Mouse (Mus musculus): ENCODE results near the gene Mrps27. TPM values are rescaled to one million over a fixed set of nuclear protein-coding genes. Genes with fewer than 3 reads are reported as not detected.
"Not testable (repeated sequence)": the region's sequence is repeated elsewhere in the genome, so short reads cannot be mapped to it uniquely, and the experiment has no call there.

Mrps27 gene
- total and polyA plus RNA-seq, 2 experiments from 2014 or later: 19.6 to 37.4 TPM

DNA sequence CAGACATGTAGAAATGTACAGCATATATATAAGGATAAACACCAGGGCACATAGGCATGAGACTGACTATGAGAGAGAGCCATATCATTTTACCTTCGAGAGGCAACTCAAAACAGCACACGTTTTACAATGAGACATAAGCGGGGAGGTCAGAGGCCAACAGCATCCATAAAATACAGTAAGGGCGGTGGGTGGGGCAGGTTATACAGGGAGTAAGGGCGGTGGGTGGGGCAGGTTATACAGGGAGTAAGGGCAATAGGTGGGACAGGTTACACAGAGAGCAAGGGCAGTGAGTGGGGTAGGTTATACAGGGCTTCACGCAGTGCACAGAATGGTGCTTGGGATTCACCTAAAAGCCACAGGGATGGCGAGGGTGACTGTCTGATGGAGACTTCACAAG lies 24.1 kb upstream of the Mrps27 start:
- TF ChIP-seq CTCF (IDR thresholded peaks at IDR 0.05): no peak
- Histone ChIP-seq H3K4me2 (ENCODE audit: low read depth, low read length, poor library complexity, severe bottlenecking) (no peak overlapping the region), H3K4me3 (ENCODE audit: low read depth, low read length) (no peak overlapping the region), H3K27ac (ENCODE audit: low read depth, low read length) (no peak overlapping the region), H3K4me1 (ENCODE audit: insufficient read depth, low read length) (no peaks in the 10 kb centered on the region), H3K36me3 (ENCODE audit: insufficient read depth, low read length) (peaks cover 42% of the 10 kb centered on the region), H3K9ac (replicated peaks; ENCODE audit: low read length, poor library complexity, severe bottlenecking) (no peak overlapping the region), H3K9me3 (ENCODE audit: low read length) (no peaks in the 10 kb centered on the region), H3K27me3 (ENCODE audit: insufficient read depth, low read length) (no peaks in the 10 kb centered on the region)
- ATAC-seq (ENCODE audit: low FRiP score): no peak
- DNase-seq (ENCODE audit: low spot score): no peak
- 94% methylated on average over 7 of the region's 7 CpGs for WGBS

DNA sequence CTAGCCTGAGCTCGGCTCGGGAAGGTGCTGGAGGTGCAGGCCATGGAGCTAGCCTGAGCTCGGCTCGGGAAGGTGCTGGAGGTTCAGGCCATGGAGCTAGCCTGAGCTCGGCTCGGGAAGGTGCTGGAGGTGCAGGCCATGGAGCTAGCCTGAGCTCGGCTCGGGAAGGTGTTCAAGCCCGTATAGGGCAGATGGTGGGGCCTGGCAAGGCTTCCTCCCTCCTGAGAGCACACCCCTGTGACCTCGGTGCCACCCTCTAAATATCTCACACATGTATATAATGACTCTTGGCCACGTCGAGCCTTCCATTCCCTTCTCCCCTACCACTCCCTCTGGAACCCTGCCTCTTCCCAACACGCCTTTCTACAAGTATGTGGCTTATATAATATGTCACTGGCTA lies 21.7 kb upstream of the Mrps27 start:
- DNase-seq (ENCODE audit: low spot score); H3K9me3 ChIP-seq (ENCODE audit: low read length); H3K4me2 ChIP-seq (ENCODE audit: low read depth, low read length, poor library complexity, severe bottlenecking); H3K27me3 ChIP-seq (ENCODE audit: insufficient read depth, low read length); ATAC-seq (ENCODE audit: low FRiP score); H3K4me1 ChIP-seq (ENCODE audit: insufficient read depth, low read length); H3K27ac ChIP-seq (ENCODE audit: low read depth, low read length); H3K4me3 ChIP-seq (ENCODE audit: low read depth, low read length); H3K9ac ChIP-seq (replicated peaks; ENCODE audit: low read length, poor library complexity, severe bottlenecking): not testable (repeated sequence)
- 96% methylated on average over 11 of the region's 13 CpGs for WGBS
- peaks cover 58% of the 10 kb centered on the region for H3K36me3 ChIP-seq (ENCODE audit: insufficient read depth, low read length)

GRCm38 (mm10) chr13:99323632-99324336 lies 20.8 kb upstream of the Mrps27 start:
- Histone ChIP-seq H3K4me2 (ENCODE audit: low read depth, low read length, poor library complexity, severe bottlenecking) (no peak overlapping the region), H3K27me3 (ENCODE audit: insufficient read depth, low read length) (no peaks in the 10 kb centered on the region), H3K9ac (replicated peaks; ENCODE audit: low read length, poor library complexity, severe bottlenecking) (no peak overlapping the region), H3K4me1 (ENCODE audit: insufficient read depth, low read length) (no peaks in the 10 kb centered on the region), H3K4me3 (ENCODE audit: low read depth, low read length) (no peak overlapping the region), H3K27ac (ENCODE audit: low read depth, low read length) (no peak overlapping the region), H3K9me3 (ENCODE audit: low read length) (no peaks in the 10 kb centered on the region), H3K36me3 (ENCODE audit: insufficient read depth, low read length) (peaks cover 60% of the 10 kb centered on the region)
- no peak for ATAC-seq (ENCODE audit: low FRiP score)
- 75% methylated on average over 7 of the region's 7 CpGs for WGBS
- TF ChIP-seq CTCF (IDR thresholded peaks at IDR 0.05): no peak
- DNase-seq (ENCODE audit: low spot score): no peak

DNA sequence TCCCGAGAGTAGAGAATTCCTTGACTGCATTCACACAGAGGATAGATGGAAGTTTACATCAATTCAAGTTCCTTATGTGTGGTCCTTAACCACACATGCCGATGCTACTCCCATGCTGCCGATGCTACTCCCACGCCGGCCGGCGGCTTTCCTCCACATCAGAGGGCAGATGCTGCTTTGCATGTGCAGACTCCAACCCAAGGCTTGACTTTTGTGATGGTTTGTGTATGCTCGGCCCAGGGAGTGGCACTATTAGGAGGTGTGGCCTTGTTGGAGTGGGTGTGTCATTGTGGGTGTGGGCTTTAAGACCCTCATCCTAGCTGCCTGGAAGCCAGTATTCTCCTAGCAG lies 20.3 kb upstream of the Mrps27 start:
- not testable (repeated sequence) for ATAC-seq (ENCODE audit: low FRiP score)
- H3K36me3 ChIP-seq (ENCODE audit: insufficient read depth, low read length): peaks cover 62% of the 10 kb centered on the region

GRCm38 (mm10) chr13:99331255-99331654 lies 13.3 kb upstream of the Mrps27 start:
- no peak overlapping the region for H3K27ac ChIP-seq (ENCODE audit: low read depth, low read length)
- H3K36me3 ChIP-seq (ENCODE audit: insufficient read depth, low read length): peaks cover 51% of the 10 kb centered on the region
- H3K9me3 ChIP-seq (ENCODE audit: low read length): no peaks in the 10 kb centered on the region
- no peak for DNase-seq (ENCODE audit: low spot score)
- H3K4me2 ChIP-seq (ENCODE audit: low read depth, low read length, poor library complexity, severe bottlenecking): no peak overlapping the region
- no peak overlapping the region for H3K9ac ChIP-seq (replicated peaks; ENCODE audit: low read length, poor library complexity, severe bottlenecking)
- H3K4me3 ChIP-seq (ENCODE audit: low read depth, low read length): no peak overlapping the region
- H3K27me3 ChIP-seq (ENCODE audit: insufficient read depth, low read length): no peaks in the 10 kb centered on the region
- no peak for ATAC-seq (ENCODE audit: low FRiP score)
- 64% methylated on average over 4 of the region's 4 CpGs for WGBS
- no peak for TF ChIP-seq CTCF (IDR thresholded peaks at IDR 0.05)
- no peaks in the 10 kb centered on the region for H3K4me1 ChIP-seq (ENCODE audit: insufficient read depth, low read length)

More for the DNA sequence above, 20.3 kb upstream of the Mrps27 start:
- not testable (repeated sequence) for H3K4me1 ChIP-seq (ENCODE audit: insufficient read depth, low read length); H3K4me3 ChIP-seq (ENCODE audit: low read depth, low read length); DNase-seq (ENCODE audit: low spot score); H3K4me2 ChIP-seq (ENCODE audit: low read depth, low read length, poor library complexity, severe bottlenecking); H3K9me3 ChIP-seq (ENCODE audit: low read length); H3K27ac ChIP-seq (ENCODE audit: low read depth, low read length); H3K27me3 ChIP-seq (ENCODE audit: insufficient read depth, low read length); H3K9ac ChIP-seq (replicated peaks; ENCODE audit: low read length, poor library complexity, severe bottlenecking)
- WGBS: 84% methylated on average over 8 of the region's 8 CpGs

GRCm38 (mm10) chr13:99337510-99337909 lies 7.1 kb upstream of the Mrps27 start:
- DNase-seq (ENCODE audit: low spot score): no peak
- no peak overlapping the region for H3K9ac ChIP-seq (replicated peaks; ENCODE audit: low read length, poor library complexity, severe bottlenecking)
- WGBS: 93% methylated on average over 6 of the region's 6 CpGs
- no peaks in the 10 kb centered on the region for H3K27me3 ChIP-seq (ENCODE audit: insufficient read depth, low read length)
- H3K27ac ChIP-seq (ENCODE audit: low read depth, low read length): no peak overlapping the region
- H3K4me3 ChIP-seq (ENCODE audit: low read depth, low read length): no peak overlapping the region
- H3K36me3 ChIP-seq (ENCODE audit: insufficient read depth, low read length): peaks cover 64% of the 10 kb centered on the region
- H3K4me1 ChIP-seq (ENCODE audit: insufficient read depth, low read length): no peaks in the 10 kb centered on the region
- H3K4me2 ChIP-seq (ENCODE audit: low read depth, low read length, poor library complexity, severe bottlenecking): no peak overlapping the region
- TF ChIP-seq CTCF (IDR thresholded peaks at IDR 0.05): no peak
- no peak for ATAC-seq (ENCODE audit: low FRiP score)
- no peaks in the 10 kb centered on the region for H3K9me3 ChIP-seq (ENCODE audit: low read length)
